8 mouse cellular contexts compared by ENCODE assay signal in genomic region chr19:57453218-57453600, GRCm38 (mm10). TPM values are rescaled to one million over a fixed set of nuclear protein-coding genes. Genes with fewer than 3 reads are reported as not detected.
DNase-seq lines count a peak whose midpoint lies in the region; ATAC-seq and TF ChIP-seq lines count a peak whose summit lies in the region.

No protein-coding gene starts in this region.

- H3K27me3 ChIP-seq in heart, embryonic 10.5 days (ENCODE audit: insufficient read depth, poor library complexity, severe bottlenecking) = no peaks in the 10 kb centered on the region
- H3K27me3 ChIP-seq in C2C12 (ENCODE audit: control insufficient read depth, insufficient read depth, insufficient read length) = no peaks in the 10 kb centered on the region
- no peaks in the 10 kb centered on the region for H3K27me3 ChIP-seq in forebrain, embryonic 11.5 days (ENCODE audit: control insufficient read depth, insufficient read depth, low read length)
- no peaks in the 10 kb centered on the region for H3K27me3 ChIP-seq in liver, embryonic 14.5 days (ENCODE audit: control insufficient read depth, insufficient read depth, low read length)

- DNase-seq in heart, embryonic 10.5 days (ENCODE audit: low spot score) = no peak
- DNase-seq in heart, adult 9 months (ENCODE audit: low spot score in 2 of 2) = no peak
- no peak for DNase-seq in forebrain, embryonic 11.5 days (ENCODE audit: low spot score)
- no peak for DNase-seq in liver, embryonic 14.5 days (ENCODE audit: low read depth in 3 of 3, low spot score in 3 of 3)
- no peak for DNase-seq in adrenal gland, adult 18-20 months (ENCODE audit: low spot score in 2 of 2)
- DNase-seq in spleen, postnatal 4 days (ENCODE audit: low spot score in 2 of 2) = no peak
- DNase-seq in kidney, postnatal 4 days = no peak

- peaks cover 29% of the 10 kb centered on the region for H3K79me2 ChIP-seq in C2C12 (ENCODE audit: control insufficient read depth, insufficient read depth)

- no peak for TF ChIP-seq CTCF in C2C12 (IDR thresholded peaks at IDR 0.05; ENCODE audit: control insufficient read depth, insufficient read depth, insufficient read length)
- TF ChIP-seq CTCF in liver, embryonic 14.5 days (IDR thresholded peaks at IDR 0.05; ENCODE audit: low read depth) = no peak

- H3K4me1 ChIP-seq in heart, embryonic 10.5 days = peaks cover 5% of the 10 kb centered on the region; the same call in 1 of the 2 replicates
- H3K4me1 ChIP-seq in forebrain, embryonic 11.5 days (replicated peaks; ENCODE audit: control insufficient read depth, insufficient read depth, low read length) = peaks cover 8% of the 10 kb centered on the region; the same call in 1 of the 2 replicates
- peaks cover 0 to 6% of the 10 kb centered on the region in 2 experiments; a peak in 1 of 4 replicates for H3K4me1 ChIP-seq in liver, embryonic 14.5 days (replicated peaks; ENCODE audit: control insufficient read depth in 2 of 2, insufficient read depth in 2 of 2, low read length in 1 of 2)

- H3K36me3 ChIP-seq in heart, embryonic 10.5 days = peaks cover 3% of the 10 kb centered on the region; the same call in 1 of the 2 replicates
- H3K36me3 ChIP-seq in C2C12 (ENCODE audit: control insufficient read depth, insufficient read depth) = no peaks in the 10 kb centered on the region
- H3K36me3 ChIP-seq in forebrain, embryonic 11.5 days (ENCODE audit: control insufficient read depth, insufficient read depth, low read length) = no peaks in the 10 kb centered on the region
- H3K36me3 ChIP-seq in liver, embryonic 14.5 days (replicated peaks; ENCODE audit: control insufficient read depth, insufficient read depth, low read depth) = no peaks in the 10 kb centered on the region; the same call in 1 of the 2 replicates

- 8% methylated on average over 6 of the region's 6 CpGs for WGBS in heart, embryonic 10.5 days
- 10% methylated on average over 6 of the region's 6 CpGs for WGBS in forebrain, embryonic 11.5 days
- WGBS in liver, embryonic 14.5 days (ENCODE audit: insufficient replicate concordance) = 3% methylated on average over 6 of the region's 6 CpGs

- peak overlapping the region; percentile 67 for H3K4me2 ChIP-seq in forebrain, embryonic 11.5 days (ENCODE audit: low read depth, low read length, severe bottlenecking)
- peak overlapping the region; percentile 75 for H3K4me2 ChIP-seq in liver, embryonic 14.5 days (ENCODE audit: low read depth)

- ATAC-seq in forebrain, embryonic 11.5 days (replicated peaks; ENCODE audit: low FRiP score) = peak; percentile 36; the same call in 1 of the 2 replicates
- peak; percentile 34; the same call in 1 of the 2 replicates for ATAC-seq in liver, embryonic 14.5 days (ENCODE audit: insufficient read depth)

- H3K27ac ChIP-seq in heart, embryonic 10.5 days = peak overlapping the region; percentile 90
- no peak overlapping the region for H3K27ac ChIP-seq in forebrain, embryonic 11.5 days (ENCODE audit: low read depth, low read length)
- no peak overlapping the region for H3K27ac ChIP-seq in liver, embryonic 14.5 days

- H3K9ac ChIP-seq in forebrain, embryonic 11.5 days (ENCODE audit: low read length) = peak overlapping the region; percentile 81
- peak overlapping the region; percentile 47 for H3K9ac ChIP-seq in liver, embryonic 14.5 days (replicated peaks)

- H3ac ChIP-seq in C2C12 (ENCODE audit: control insufficient read depth, insufficient read length, low read depth) = peak overlapping the region; percentile 92

- no peaks in the 10 kb centered on the region for H3K9me3 ChIP-seq in heart, embryonic 10.5 days
- H3K9me3 ChIP-seq in forebrain, embryonic 11.5 days (ENCODE audit: control insufficient read depth, low read length) = no peaks in the 10 kb centered on the region
- H3K9me3 ChIP-seq in liver, embryonic 14.5 days (ENCODE audit: control insufficient read depth, low read length) = no peaks in the 10 kb centered on the region

- no peak for TF ChIP-seq EP300 in liver, embryonic 14.5 days (IDR thresholded peaks at IDR 0.05; ENCODE audit: low read depth)

- H3K79me3 ChIP-seq in C2C12 (ENCODE audit: low read depth) = peaks cover 8% of the 10 kb centered on the region

- peak overlapping the region; percentile 90 for H3K4me3 ChIP-seq in heart, embryonic 10.5 days
- H3K4me3 ChIP-seq in C2C12 (ENCODE audit: insufficient read depth, poor library complexity, severe bottlenecking) = peak overlapping the region; percentile 80
- peak overlapping the region; percentile 82 for H3K4me3 ChIP-seq in forebrain, embryonic 11.5 days (ENCODE audit: low read depth, low read length)
- H3K4me3 ChIP-seq in liver, embryonic 14.5 days (ENCODE audit: insufficient read depth in 1 of 2, low read depth in 2 of 2, low read length in 2 of 2) = peak overlapping the region; percentile 66 to 99

TF ChIP-seq in C2C12, 6 proteins besides CTCF, POLR2A, EP300 and RAD21:
- TF ChIP-seq FOSL1 (IDR thresholded peaks at IDR 0.05; ENCODE audit: insufficient read depth, low read length, poor library complexity, severe bottlenecking) (no peak), MAX (IDR thresholded peaks at IDR 0.05) (no peak), CEBPB (IDR thresholded peaks at IDR 0.05; ENCODE audit: low read depth) (no peak), USF1 (IDR thresholded peaks at IDR 0.05; ENCODE audit: low read depth) (no peak), MYOG (IDR thresholded peaks at IDR 0.05; ENCODE audit: control insufficient read depth, extremely low read depth, insufficient read length) (no peak), MYOD1 (IDR thresholded peaks at IDR 0.05; ENCODE audit: control insufficient read depth, insufficient read length, low read depth) (no peak)

RNA-seq across cellular contexts. Expression of gene Trub1, which starts 0.5 kb away (rescaled TPM):
- polyA plus RNA-seq in heart, embryonic 10.5 days (2016; fragmentation: Nextera tagmentation; extraction: Ambion mirVana) = 16.9 and 21.5 TPM in 2 replicates
- 5.4 TPM for polyA plus RNA-seq in C2C12 (2012; fragmentation: generic; extraction: Trizol)
- polyA plus RNA-seq in forebrain, embryonic 11.5 days (2014; fragmentation: Nextera tagmentation; extraction: Ambion mirVana) = 16.3 and 22.1 TPM in 2 replicates
- polyA plus RNA-seq in liver, embryonic 14.5 days (2012; rRNA removed) = 4.2 and 6.7 TPM in 2 replicates
- 7.8 and 8.1 TPM in 2 replicates for polyA plus RNA-seq in liver, embryonic 14.5 days (2014; fragmentation: Nextera tagmentation; extraction: Ambion mirVana)
- 10 to 100 TPM; 10.1 to 16.8 TPM for total RNA-seq in adrenal gland, adult 18-20 months (2021)
